Mouse (Mus musculus) hindbrain, postnatal 0 days (tissue): Measurements from ENCODE around the gene Fam20a. TPM values are rescaled to one million over a fixed set of nuclear protein-coding genes. Genes with fewer than 3 reads are reported as not detected.

Source experiments
- ATAC-seq: fragments of 200-750 bp; cut with Nextera tagmentation; 2 replicates; pipeline ENCODE4 v1.8.0; 2017; ENCODE audit warnings: mild to moderate bottlenecking, moderate TSS enrichment, moderate library complexity
- DNase-seq: peaks from one replicate; pipeline ENCODE4 v3.0.0-alpha.2; 2015; ENCODE audit warnings: low spot score
- H3K27ac ChIP-seq: fragments of 300-500 bp; sonication (generic); 2 replicates; pipeline ENCODE4 v1.5.1; 2014; ENCODE audit warnings: mild to moderate bottlenecking
- H3K27me3 ChIP-seq: fragments of 300-500 bp; sonication (generic); 2 replicates; pipeline ENCODE4 v1.6.1; 2014; ENCODE audit warnings: low read length, mixed read lengths; ENCODE audit not compliant: insufficient read depth
- H3K36me3 ChIP-seq: fragments of 300-500 bp; sonication (generic); 2 replicates; pipeline ENCODE4 v1.6.1; 2014; ENCODE audit warnings: low read length, mixed read lengths; ENCODE audit not compliant: insufficient read depth
- H3K4me1 ChIP-seq: fragments of 300-500 bp; sonication (generic); 2 replicates; pipeline ENCODE4 v1.6.1; 2014; ENCODE audit warnings: antibody characterized with exemption, low read length, mixed read lengths; ENCODE audit not compliant: insufficient read depth
- H3K4me2 ChIP-seq: fragments of 300-500 bp; sonication (generic); 2 replicates; pipeline ENCODE4 v1.6.1; 2014; ENCODE audit warnings: low read depth, mild to moderate bottlenecking, low read length, moderate library complexity, mixed read lengths
- H3K4me3 ChIP-seq: fragments of 300-500 bp; sonication (generic); 2 replicates; pipeline ENCODE4 v1.5.1; 2014; ENCODE audit warnings: low read length
- H3K9ac ChIP-seq: fragments of 300-500 bp; sonication (generic); replicated peaks from 2 replicates; pipeline ENCODE4 v1.6.1; 2014; ENCODE audit warnings: mild to moderate bottlenecking, low read length, moderate library complexity, mixed read lengths
- H3K9me3 ChIP-seq: fragments of 300-500 bp; sonication (generic); 2 replicates; pipeline ENCODE4 v1.6.1; 2016; ENCODE audit warnings: low read length, mixed read lengths
- CTCF ChIP-seq: IDR thresholded peaks from 2 replicates; pipeline ENCODE4 v1.5.1; 2016; ENCODE audit warnings: antibody characterized with exemption, control low read depth, low read depth
- WGBS: fragments of 180-500 bp; shearing (Covaris S2); extraction: QIAGEN DNeasy Blood & Tissue Kit; methylation state at CpG from one replicate; pipeline ENCODE4 v1.1.7; 2014; 5-methylcytosine and 5-hydroxymethylcytosine counted together
- polyA plus RNA-seq: library from polyadenylated mRNA; unstranded; fragments of >200 nt; fragmentation: Nextera tagmentation; extraction: Ambion mirVana; gene quantifications from 2 replicates; pipeline ENCODE4 v1.2.1, GENCODE M21; 2015
- total RNA-seq: library from RNA; depleted of rRNA; stranded (reverse); fragments of >200 nt; gene quantifications from 2 replicates; pipeline ENCODE4 v1.2.3, GENCODE M21; 2014

The Fam20a gene
- total and polyA plus RNA-seq, 2 experiments from 2014 or later: 9.1 to 9.4 TPM

GRCm38 (mm10) chr11:109751636-109752603 lies 29.8 kb upstream of the Fam20a start:
- DNase-seq (no peak), ATAC-seq (no peak)
- TF ChIP-seq CTCF: no peak
- Histone ChIP-seq H3K36me3 (no peaks in the 10 kb centered on the region), H3K9ac (no peak overlapping the region), H3K4me2 (no peak overlapping the region), H3K27ac (no peak overlapping the region), H3K9me3 (no peaks in the 10 kb centered on the region), H3K4me3 (no peak overlapping the region), H3K4me1 (peaks cover 9% of the 10 kb centered on the region), H3K27me3 (no peaks in the 10 kb centered on the region)
- WGBS: 46% methylated on average over 12 of the region's 12 CpGs

DNA sequence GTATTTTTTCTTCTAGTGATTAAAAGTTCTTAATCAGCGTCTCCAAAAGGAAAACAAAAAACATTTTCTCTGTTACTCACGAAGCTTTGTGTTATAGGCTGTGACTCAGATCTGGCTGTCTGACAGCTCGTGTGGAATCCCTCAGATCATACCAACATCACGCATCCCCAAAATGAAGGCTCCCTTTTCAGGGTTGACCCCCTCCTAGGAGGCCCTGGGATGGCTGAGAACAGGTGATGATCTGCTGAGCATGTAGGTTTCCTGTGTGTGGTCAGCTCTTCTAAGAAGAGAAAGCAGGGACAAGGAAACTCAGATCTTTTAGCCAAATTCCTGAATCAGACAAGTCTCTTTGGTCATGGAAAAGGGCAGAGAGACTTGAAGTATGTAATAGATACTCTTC lies 23.1 kb upstream of the Fam20a start:
- 78% methylated on average over 4 of the region's 4 CpGs for WGBS
- TF ChIP-seq CTCF: no peak
- H3K4me1 ChIP-seq: no peaks in the 10 kb centered on the region
- no peaks in the 10 kb centered on the region for H3K36me3 ChIP-seq
- no peak for ATAC-seq
- H3K4me3 ChIP-seq: no peak overlapping the region
- H3K9me3 ChIP-seq: no peaks in the 10 kb centered on the region
- no peak overlapping the region for H3K27ac ChIP-seq
- H3K27me3 ChIP-seq: no peaks in the 10 kb centered on the region
- DNase-seq: no peak
- no peak overlapping the region for H3K9ac ChIP-seq
- H3K4me2 ChIP-seq: no peak overlapping the region

GRCm38 (mm10) chr11:109737967-109738366 lies 15.9 kb upstream of the Fam20a start:
- H3K9me3 ChIP-seq: no peaks in the 10 kb centered on the region
- 78% methylated on average over 3 of the region's 3 CpGs for WGBS
- H3K9ac ChIP-seq: no peak overlapping the region
- H3K27ac ChIP-seq: no peak overlapping the region
- H3K27me3 ChIP-seq: no peaks in the 10 kb centered on the region
- H3K4me3 ChIP-seq: no peak overlapping the region
- no peaks in the 10 kb centered on the region for H3K36me3 ChIP-seq
- no peaks in the 10 kb centered on the region for H3K4me1 ChIP-seq
- DNase-seq (no peak), ATAC-seq (no peak)
- TF ChIP-seq CTCF: no peak
- H3K4me2 ChIP-seq: no peak overlapping the region

DNA sequence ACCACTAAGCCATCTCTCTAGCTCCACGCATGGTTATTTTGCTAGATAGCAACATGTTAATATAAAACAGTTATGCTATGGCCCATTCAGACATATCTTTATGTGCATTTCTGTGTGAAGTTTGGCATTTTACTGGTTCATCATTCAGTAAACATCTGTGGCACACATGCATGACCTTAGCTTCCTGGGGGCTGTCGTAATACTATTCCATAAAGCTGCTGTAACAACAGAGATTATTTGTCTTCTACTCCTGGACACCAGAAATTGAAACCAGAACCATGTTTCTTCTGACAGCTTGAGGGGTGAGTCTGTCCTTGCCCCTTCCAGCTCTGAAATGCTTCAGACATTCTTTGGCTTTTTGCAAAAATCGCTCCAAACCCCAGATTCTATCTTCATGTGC lies 14.3 kb upstream of the Fam20a start:
- no peaks in the 10 kb centered on the region for H3K36me3 ChIP-seq
- WGBS: 91% methylated on average over 3 of the region's 3 CpGs
- no peaks in the 10 kb centered on the region for H3K4me1 ChIP-seq
- H3K4me3 ChIP-seq: no peak overlapping the region
- no peak overlapping the region for H3K27ac ChIP-seq
- ATAC-seq (no peak), DNase-seq (no peak)
- TF ChIP-seq CTCF: no peak
- no peak overlapping the region for H3K9ac ChIP-seq
- H3K4me2 ChIP-seq: no peak overlapping the region
- no peaks in the 10 kb centered on the region for H3K27me3 ChIP-seq
- no peaks in the 10 kb centered on the region for H3K9me3 ChIP-seq

DNA sequence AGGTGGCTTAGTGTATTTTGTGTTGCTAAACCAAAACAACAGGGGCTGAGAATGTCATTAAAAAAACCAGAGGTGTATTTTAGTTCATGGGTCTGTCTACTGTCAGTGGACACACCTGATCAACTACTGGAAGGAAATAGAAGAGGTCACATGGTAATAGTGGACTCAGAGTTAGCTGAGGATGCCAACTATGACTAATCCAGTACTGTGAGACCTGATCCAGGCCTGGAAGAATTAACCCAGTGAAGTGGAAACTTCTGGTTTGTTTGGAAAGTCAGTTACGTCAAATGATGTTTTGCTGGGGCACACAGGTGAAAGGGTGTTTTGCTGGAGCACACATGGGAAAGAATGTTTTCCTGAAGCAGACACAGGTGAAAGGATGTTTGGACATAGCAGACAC lies 12.3 kb upstream of the Fam20a start:
- no peaks in the 10 kb centered on the region for H3K36me3 ChIP-seq
- H3K9me3 ChIP-seq: no peaks in the 10 kb centered on the region
- H3K27me3 ChIP-seq: no peaks in the 10 kb centered on the region
- no peak overlapping the region for H3K4me2 ChIP-seq
- H3K4me1 ChIP-seq: no peaks in the 10 kb centered on the region
- ATAC-seq (no peak), DNase-seq (no peak)
- no peak overlapping the region for H3K9ac ChIP-seq
- no peak for TF ChIP-seq CTCF
- H3K27ac ChIP-seq: no peak overlapping the region
- WGBS: 93% methylated on average over 1 of the region's 1 CpGs
- no peak overlapping the region for H3K4me3 ChIP-seq

DNA sequence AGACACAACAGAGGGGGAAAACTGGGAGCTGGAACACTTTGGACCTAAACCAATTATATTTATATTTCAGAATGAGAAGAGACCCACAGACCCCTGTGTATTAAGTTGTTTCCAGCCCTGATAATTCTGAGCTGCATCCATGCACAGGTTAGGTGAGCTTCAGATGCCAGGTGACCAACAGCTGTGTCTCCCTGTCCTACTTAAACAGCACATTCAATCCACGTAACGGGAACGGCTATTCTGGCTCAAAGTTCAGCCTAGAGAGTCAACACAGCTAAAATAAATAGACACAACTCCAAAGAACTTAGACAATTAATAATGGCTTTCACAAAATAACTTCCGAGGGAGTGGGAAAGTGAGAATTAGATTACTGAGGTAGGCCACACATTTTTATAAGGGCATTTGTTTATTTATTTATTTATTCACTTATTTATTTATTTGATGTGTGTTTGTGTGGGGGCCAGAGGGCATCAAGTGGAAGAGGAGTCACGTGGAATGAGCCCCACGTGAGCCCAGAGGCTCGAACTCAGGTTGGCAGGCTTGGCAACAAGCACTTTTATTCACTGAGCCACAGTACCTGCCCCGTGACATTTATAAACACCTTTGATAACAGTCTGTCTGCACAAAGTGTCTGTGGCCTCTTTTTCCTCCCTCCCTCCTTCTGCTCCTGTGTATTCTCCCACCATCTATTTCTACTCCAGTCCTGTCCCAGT lies 10.8 kb upstream of the Fam20a start:
- DNase-seq (no peak), ATAC-seq (no peak)
- H3K27ac ChIP-seq: no peak overlapping the region
- 89% methylated on average over 8 of the region's 8 CpGs for WGBS
- no peak for TF ChIP-seq CTCF
- H3K4me1 ChIP-seq: no peaks in the 10 kb centered on the region
- H3K27me3 ChIP-seq: no peaks in the 10 kb centered on the region
- no peak overlapping the region for H3K9ac ChIP-seq
- H3K4me3 ChIP-seq: no peak overlapping the region
- H3K4me2 ChIP-seq: no peak overlapping the region
- H3K9me3 ChIP-seq: no peaks in the 10 kb centered on the region
- no peaks in the 10 kb centered on the region for H3K36me3 ChIP-seq

DNA sequence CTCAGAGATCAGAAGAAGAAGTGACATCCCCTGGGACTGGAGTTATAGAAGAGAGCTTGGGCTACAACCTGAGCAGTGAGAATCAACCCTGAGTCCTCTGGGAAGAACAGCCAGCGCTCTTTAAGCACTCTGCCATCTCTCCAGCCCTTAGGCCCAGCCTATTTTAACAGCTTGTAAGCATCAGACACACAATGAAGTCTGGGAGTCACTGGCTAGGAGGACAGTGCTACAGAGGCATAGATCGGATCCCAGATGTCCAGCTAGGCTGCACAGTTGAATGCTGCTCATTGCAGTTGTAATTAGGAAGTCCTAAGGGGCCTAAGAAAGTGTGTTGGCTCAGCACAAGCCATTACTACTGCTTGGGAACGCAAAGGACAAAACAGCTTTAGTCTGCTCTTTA lies 6.3 kb upstream of the Fam20a start:
- Histone ChIP-seq H3K27ac (no peak overlapping the region), H3K9ac (no peak overlapping the region), H3K27me3 (no peaks in the 10 kb centered on the region), H3K4me3 (no peak overlapping the region), H3K9me3 (no peaks in the 10 kb centered on the region), H3K4me2 (no peak overlapping the region), H3K4me1 (no peaks in the 10 kb centered on the region), H3K36me3 (no peaks in the 10 kb centered on the region)
- WGBS: 63% methylated on average over 3 of the region's 3 CpGs
- no peak for ATAC-seq
- DNase-seq: no peak
- no peak for TF ChIP-seq CTCF
